Mouse (Mus musculus) brain, adult 2 months (tissue): ENCODE measurements around the gene Rpa3.

Source experiments
- DNase-seq: peaks from one replicate; pipeline ENCODE4 v3.0.0; 2011; ENCODE audit warnings: low read depth, low spot score

The Rpa3 gene

DNA sequence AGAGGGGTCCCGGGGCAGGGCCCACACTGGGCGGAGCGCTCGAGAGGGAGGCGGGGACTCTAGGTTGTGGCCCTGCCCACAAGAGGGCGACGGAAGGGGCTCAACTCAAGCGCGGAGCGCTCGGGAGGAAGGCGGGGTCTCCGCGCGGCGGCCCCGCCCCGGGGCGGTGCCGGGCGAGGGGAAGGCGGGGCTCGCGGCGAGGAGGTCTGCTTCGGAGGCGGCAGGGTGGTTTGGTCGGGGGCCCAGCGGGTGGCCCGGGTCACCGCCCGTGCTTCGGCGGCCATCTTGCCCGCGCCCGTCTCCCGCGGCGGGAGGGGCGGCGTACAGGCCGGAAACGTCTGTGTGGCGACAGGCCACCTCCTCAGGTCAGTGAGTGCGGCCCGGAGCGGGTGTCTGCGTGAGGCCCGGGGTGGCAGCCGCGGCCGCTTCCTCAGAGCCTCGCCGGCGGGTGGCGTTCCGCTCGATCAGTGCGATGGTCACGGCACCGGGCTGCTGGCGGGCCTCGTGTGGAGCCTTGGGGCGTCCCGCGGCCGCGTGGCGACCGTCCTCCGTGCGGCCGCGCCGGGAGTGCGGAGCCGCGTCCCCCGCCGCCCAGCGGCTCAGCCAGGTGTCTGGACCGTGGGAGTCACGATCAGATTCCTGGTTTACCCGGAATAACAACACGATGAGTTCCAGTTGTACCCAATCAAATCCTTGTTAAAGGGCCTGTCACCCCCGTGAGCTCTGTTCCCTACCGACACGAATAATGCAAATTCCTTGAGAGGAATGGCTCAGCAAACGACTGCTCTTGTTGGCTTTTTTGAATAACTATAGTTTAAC is 49.7 kb downstream of the Rpa3 start, which contains the start of gene Mios:
Mios (plus strand) TSS at position 176 of the 819 bp plus-strand sequence.
- DNase-seq: peak; percentile 94
